Comparison of ENCODE assay signal across 30 mouse cellular contexts in the genomic region with DNA sequence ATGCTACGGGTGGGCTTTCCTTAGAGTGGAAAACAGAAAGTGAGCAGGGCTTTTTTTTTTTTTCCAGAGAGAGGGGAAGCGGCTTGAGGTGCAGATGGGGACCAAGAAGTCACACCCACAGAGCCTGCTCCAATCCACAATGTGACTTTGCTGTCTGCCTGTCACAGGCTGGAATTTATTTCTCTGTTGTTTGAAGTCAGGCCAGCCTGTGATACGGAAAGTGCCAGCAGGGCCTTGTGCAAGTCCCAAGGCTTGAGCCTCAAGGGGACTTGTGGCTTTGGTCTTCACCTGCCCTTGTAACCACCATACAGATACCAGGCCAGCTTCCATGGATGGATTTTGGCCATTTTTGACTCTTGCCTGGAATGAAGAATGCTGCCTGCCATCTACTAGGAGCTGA. TPM values are rescaled to one million over a fixed set of nuclear protein-coding genes. Genes with fewer than 3 reads are reported as not detected.
DNase-seq lines count a peak whose midpoint lies in the region; ATAC-seq and TF ChIP-seq lines count a peak whose summit lies in the region.
"Had no signal": no experiment of that assay in that cellular context is flagged by ENCODE, and none has a peak within 500 bp of the region (broad histone marks: within the 10 kb centered on the region; RNA-seq: fewer than 3 reads in every experiment).

No protein-coding gene starts in this region.

- WGBS in heart, adult 2 months: 37% methylated on average over 3 of the region's 3 CpGs
- WGBS in heart, embryonic 12.5 days: 42% methylated on average over 3 of the region's 3 CpGs

- no peak overlapping the region for H3K4me3 ChIP-seq in heart, adult 2 months
- no peak overlapping the region for H3K4me3 ChIP-seq in heart, embryonic 12.5 days
- H3K4me3 ChIP-seq: embryonic facial prominence, embryonic 12.5 days; heart, embryonic 13.5 days; hindbrain, embryonic 12.5 days; midbrain, embryonic 10.5 days; midbrain, embryonic 15.5 days had no signal

- no peaks in the 10 kb centered on the region for H3K79me2 ChIP-seq in heart, adult 2 months (replicated peaks; ENCODE audit: control insufficient read depth, insufficient read depth, low read length)

- H3K4me2 ChIP-seq in heart, embryonic 12.5 days: no peak overlapping the region
- H3K4me2 ChIP-seq: embryonic facial prominence, embryonic 12.5 days; heart, embryonic 13.5 days; hindbrain, embryonic 12.5 days; midbrain, embryonic 15.5 days had no signal

- ATAC-seq in heart, embryonic 12.5 days (ENCODE audit: insufficient number of reproducible peaks, low FRiP score): no peak
- ATAC-seq: forebrain, embryonic 14.5 days; hindbrain, postnatal 0 days; intestine, embryonic 16.5 days; midbrain, embryonic 15.5 days; Patski had no signal

- H3K27me3 ChIP-seq in heart, adult 2 months (ENCODE audit: control insufficient read depth, insufficient read depth, low read length): no peaks in the 10 kb centered on the region
- H3K27me3 ChIP-seq in heart, embryonic 12.5 days (replicated peaks): no peaks in the 10 kb centered on the region
- H3K27me3 ChIP-seq: hindbrain, embryonic 12.5 days; midbrain, embryonic 15.5 days had no signal

- no peaks in the 10 kb centered on the region for H3K36me3 ChIP-seq in heart, adult 2 months (ENCODE audit: control insufficient read depth, insufficient read depth, low read length)
- no peaks in the 10 kb centered on the region for H3K36me3 ChIP-seq in heart, embryonic 12.5 days
- H3K36me3 ChIP-seq: embryonic facial prominence, embryonic 12.5 days; heart, embryonic 13.5 days; hindbrain, embryonic 12.5 days; midbrain, embryonic 10.5 days; midbrain, embryonic 15.5 days had no signal

- peak; percentile 85 for TF ChIP-seq EP300 in heart, adult 2 months (IDR thresholded peaks at IDR 0.05; ENCODE audit: insufficient read depth, low read depth, low read length)

- TF ChIP-seq CTCF in heart, adult 2 months (IDR thresholded peaks at IDR 0.05): no peak

- DNase-seq in adrenal gland, adult 8-10 months: peak; percentile 32
- DNase-seq in adrenal gland, postnatal 25 days: no peak
- DNase-seq in heart, adult 2 months: peak in 1 of 2 experiments; percentile 42
- peak; percentile 34 for DNase-seq in ZHBTc4 (ENCODE audit: low read depth, low spot score)
- peak; percentile 49 to 55 for DNase-seq in adrenal gland, postnatal 36 days
- DNase-seq in testis, postnatal 14 days (ENCODE audit: low spot score): no peak
- DNase-seq: cerebellum, adult 8-10 months; embryo, embryonic 11 days; gastrocnemius, postnatal 36 days; kidney, adult 8-10 months; kidney, postnatal 4 days; liver; lung, adult 2 months; right cerebral cortex, postnatal 4 days; thymus, adult 2 months; thymus, postnatal 36 days had no signal

- peak overlapping the region; percentile 23; the same call in 1 of the 2 replicates for H3K27ac ChIP-seq in heart, adult 2 months
- H3K27ac ChIP-seq in heart, embryonic 12.5 days (ENCODE audit: poor library complexity, severe bottlenecking): no peak overlapping the region
- H3K27ac ChIP-seq: embryonic facial prominence, embryonic 12.5 days; heart, embryonic 13.5 days; hindbrain, embryonic 12.5 days; hindbrain, postnatal 0 days; kidney, postnatal 0 days; liver, embryonic 14.5 days; midbrain, embryonic 10.5 days; midbrain, embryonic 15.5 days; stomach, postnatal 0 days had no signal

- H3K9ac ChIP-seq in heart, adult 2 months (ENCODE audit: low read depth, low read length): no peak overlapping the region
- H3K9ac ChIP-seq in heart, embryonic 12.5 days: no peak overlapping the region
- H3K9ac ChIP-seq: embryonic facial prominence, embryonic 12.5 days; heart, embryonic 13.5 days; hindbrain, embryonic 12.5 days; liver, embryonic 14.5 days; midbrain, embryonic 15.5 days had no signal

- intact Hi-C loops in heart, adult 2 months (cut with DNase I): no loop called here

- no peaks in the 10 kb centered on the region for H3K9me3 ChIP-seq in heart, embryonic 12.5 days (replicated peaks)
- H3K9me3 ChIP-seq: embryonic facial prominence, embryonic 12.5 days; heart, embryonic 13.5 days; hindbrain, embryonic 12.5 days; midbrain, embryonic 15.5 days had no signal

- no peaks in the 10 kb centered on the region for H3K4me1 ChIP-seq in heart, adult 2 months (ENCODE audit: control insufficient read depth, insufficient read depth, low read length)
- H3K4me1 ChIP-seq in heart, embryonic 12.5 days (replicated peaks): peaks cover 7% of the 10 kb centered on the region; the same call in 1 of the 2 replicates
- H3K4me1 ChIP-seq: embryonic facial prominence, embryonic 12.5 days; hindbrain, embryonic 12.5 days; midbrain, embryonic 15.5 days had no signal

- TF ChIP-seq POLR2A in heart, adult 2 months (IDR thresholded peaks at IDR 0.05; ENCODE audit: insufficient read depth, low read depth, low read length): no peak

RNA-seq across cellular contexts. Expression of gene Aldh1l1, which starts 32.7 kb away (rescaled TPM):
- total RNA-seq in adrenal gland, adult 8-10 months (2022): 100 to 1,000 TPM; 137 to 222 (median 182) TPM
- 179 and 220 TPM in 2 replicates for total RNA-seq in adrenal gland, postnatal 25 days (2021)
- 1 to 10 TPM; 2.5 to 3.7 TPM for total RNA-seq in heart, adult 2 months (2021)
- 3.2 and 7.5 TPM in 2 replicates for polyA plus RNA-seq in heart, adult 2 months (2012; rRNA removed)
- 1.1 and 2.1 TPM in 2 replicates for polyA plus RNA-seq in heart, embryonic 12.5 days (2016; fragmentation: Nextera tagmentation; extraction: Ambion mirVana)
- total RNA-seq in adrenal gland, postnatal 36 days (2021): 100 to 1,000 TPM; 136 to 172 TPM

RNA-seq across cellular contexts. Expression of gene Klf15, which starts 56.5 kb away (rescaled TPM):
- total RNA-seq in adrenal gland, adult 8-10 months (2022): 10 to 100 TPM; 18.3 to 30.6 (median 27.6) TPM
- total RNA-seq in adrenal gland, postnatal 25 days (2021): 38.4 and 44.5 TPM in 2 replicates
- 10 to 100 TPM; 64.7 to 67.4 TPM for total RNA-seq in heart, adult 2 months (2021)
- polyA plus RNA-seq in heart, adult 2 months (2012; rRNA removed): 54.7 and 60.2 TPM in 2 replicates
- polyA plus RNA-seq in heart, embryonic 12.5 days (2016; fragmentation: Nextera tagmentation; extraction: Ambion mirVana): 6.6 and 7.3 TPM in 2 replicates
- total RNA-seq in adrenal gland, postnatal 36 days (2021): 10 to 100 TPM; 31.8 to 35.7 TPM
- total RNA-seq: MEL had no signal

Comparison
In these comparisons a context has a peak if more than half of its experiments do, and no peak if none do; other contexts are left out.
1. DNase-seq: peak in adrenal gland, adult 8-10 months (single experiment), ZHBTc4 (single experiment) and adrenal gland, postnatal 36 days (2 of 2); none in adrenal gland, postnatal 25 days (single experiment) and testis, postnatal 14 days (single experiment).
2. RNA of gene Aldh1l1, which starts 32.7 kb away (total RNA-seq): 179 to 220 TPM in adrenal gland, postnatal 25 days, 137 to 222 TPM in adrenal gland, adult 8-10 months and 136 to 172 TPM in adrenal gland, postnatal 36 days; 2.5 to 3.7 TPM in heart, adult 2 months; every median in the first group is over 10 times any median in the second.